In the genomic region with DNA sequence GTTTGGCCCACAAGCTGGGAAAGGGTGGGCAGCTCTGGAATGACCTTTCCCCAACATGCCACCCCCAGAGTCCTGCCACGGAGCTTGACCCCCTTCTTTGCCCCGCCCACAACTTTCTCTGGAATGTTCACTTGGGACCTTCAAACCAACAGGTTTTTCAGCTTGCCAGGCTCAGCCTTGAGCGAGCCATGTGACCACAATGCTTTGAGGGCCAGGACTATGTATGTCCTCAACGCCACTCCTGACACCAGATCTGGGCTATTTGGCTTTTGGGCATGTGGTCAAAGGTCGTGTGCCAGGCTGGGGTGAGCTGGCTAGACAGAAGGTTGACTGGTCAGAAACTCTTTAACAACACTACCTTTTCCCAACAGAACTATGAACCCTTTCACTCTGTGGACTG, we compare ENCODE assay signal across 15 mouse cellular contexts. TPM values are rescaled to one million over a fixed set of nuclear protein-coding genes. Genes with fewer than 3 reads are reported as not detected.
DNase-seq lines count a peak whose midpoint lies in the region; ATAC-seq and TF ChIP-seq lines count a peak whose summit lies in the region.
"Had no signal": no experiment of that assay in that cellular context is flagged by ENCODE, and none has a peak within 500 bp of the region (broad histone marks: within the 10 kb centered on the region; RNA-seq: fewer than 3 reads in every experiment).

No protein-coding gene starts in this region.

- no peaks in the 10 kb centered on the region for H3K27me3 ChIP-seq in liver, postnatal 0 days (ENCODE audit: insufficient read depth, low read length)
- H3K27me3 ChIP-seq in liver, embryonic 11.5 days (replicated peaks; ENCODE audit: control insufficient read depth, insufficient read depth, low read length) = no peaks in the 10 kb centered on the region
- H3K27me3 ChIP-seq in kidney, adult 2 months (replicated peaks; ENCODE audit: control insufficient read depth, insufficient read depth, low read length) = no peaks in the 10 kb centered on the region
- H3K27me3 ChIP-seq in stomach, embryonic 16.5 days (ENCODE audit: control insufficient read depth, insufficient read depth, low read length) = no peaks in the 10 kb centered on the region
- no peaks in the 10 kb centered on the region for H3K27me3 ChIP-seq in neural tube, embryonic 15.5 days (replicated peaks)
- H3K27me3 ChIP-seq: forebrain, embryonic 12.5 days; midbrain, embryonic 15.5 days had no signal

- H3K9me3 ChIP-seq in liver, postnatal 0 days (ENCODE audit: low read length) = no peaks in the 10 kb centered on the region
- no peaks in the 10 kb centered on the region for H3K9me3 ChIP-seq in liver, embryonic 11.5 days (ENCODE audit: control insufficient read depth, low read length)
- no peaks in the 10 kb centered on the region for H3K9me3 ChIP-seq in stomach, embryonic 16.5 days (replicated peaks; ENCODE audit: control insufficient read depth, low read length)
- no peaks in the 10 kb centered on the region for H3K9me3 ChIP-seq in neural tube, embryonic 15.5 days (replicated peaks)
- H3K9me3 ChIP-seq: forebrain, embryonic 12.5 days; midbrain, embryonic 15.5 days had no signal

- no peak for TF ChIP-seq EP300 in liver, postnatal 0 days (IDR thresholded peaks at IDR 0.05; ENCODE audit: low read depth)

- H3K9ac ChIP-seq in liver, postnatal 0 days (replicated peaks) = no peak overlapping the region
- no peak overlapping the region for H3K9ac ChIP-seq in liver, embryonic 11.5 days (ENCODE audit: low read depth, low read length)
- no peak overlapping the region for H3K9ac ChIP-seq in stomach, embryonic 16.5 days (ENCODE audit: low read length)
- no peak overlapping the region for H3K9ac ChIP-seq in neural tube, embryonic 15.5 days (replicated peaks)
- H3K9ac ChIP-seq: forebrain, embryonic 12.5 days; midbrain, embryonic 15.5 days had no signal

- TF ChIP-seq CTCF in liver, postnatal 0 days (IDR thresholded peaks at IDR 0.05; ENCODE audit: low read depth) = no peak
- no peak for TF ChIP-seq CTCF in kidney, adult 2 months (conservative IDR thresholded peaks at IDR 0.05; ENCODE audit: insufficient read depth, insufficient read length, low read depth, low read length)
- TF ChIP-seq CTCF in lung, adult 2 months (IDR thresholded peaks at IDR 0.05; ENCODE audit: insufficient read depth, low read length) = no peak

- no peak overlapping the region for H3K27ac ChIP-seq in liver, postnatal 0 days (ENCODE audit: low read depth)
- no peak overlapping the region for H3K27ac ChIP-seq in liver, embryonic 11.5 days (ENCODE audit: low read depth, low read length)
- H3K27ac ChIP-seq in kidney, adult 2 months (ENCODE audit: insufficient read depth, low read depth, low read length) = peak overlapping the region; percentile 57
- H3K27ac ChIP-seq in stomach, embryonic 16.5 days (ENCODE audit: low read length) = peak overlapping the region; percentile 62
- H3K27ac ChIP-seq in neural tube, embryonic 15.5 days (replicated peaks) = no peak overlapping the region
- H3K27ac ChIP-seq: midbrain, embryonic 15.5 days had no signal

- H3K4me2 ChIP-seq in liver, postnatal 0 days (ENCODE audit: low read depth, low read length) = no peak overlapping the region
- no peak overlapping the region for H3K4me2 ChIP-seq in liver, embryonic 11.5 days
- H3K4me2 ChIP-seq in stomach, embryonic 16.5 days (ENCODE audit: low read depth, low read length) = no peak overlapping the region
- no peak overlapping the region for H3K4me2 ChIP-seq in neural tube, embryonic 15.5 days

- no peak for TF ChIP-seq POLR2A in kidney, adult 2 months (IDR thresholded peaks at IDR 0.05; ENCODE audit: low read depth, low read length)
- TF ChIP-seq POLR2A in lung, adult 2 months (IDR thresholded peaks at IDR 0.05; ENCODE audit: borderline replicate concordance, extremely low read depth, low read depth, low read length) = peak; percentile 29; the same call in 1 of the 2 replicates

- peak; percentile 30 for ATAC-seq in liver, postnatal 0 days
- ATAC-seq in liver, embryonic 11.5 days (replicated peaks; ENCODE audit: low FRiP score) = no peak
- peak; percentile 42; the same call in 1 of the 2 replicates for ATAC-seq in stomach, embryonic 16.5 days (ENCODE audit: insufficient read depth, low FRiP score)
- no peak for ATAC-seq in neural tube, embryonic 15.5 days (ENCODE audit: low FRiP score)

- 61% methylated on average over 5 of the region's 5 CpGs for WGBS in liver, postnatal 0 days (ENCODE audit: insufficient replicate concordance)
- 55% methylated on average over 5 of the region's 5 CpGs for WGBS in liver, embryonic 11.5 days
- WGBS in kidney, adult 2 months = 40% methylated on average over 5 of the region's 5 CpGs
- WGBS in lung, adult 2 months = 54% methylated on average over 5 of the region's 5 CpGs
- WGBS in stomach, embryonic 16.5 days = 54% methylated on average over 5 of the region's 5 CpGs
- 71% methylated on average over 5 of the region's 5 CpGs for WGBS in neural tube, embryonic 15.5 days

- no peak for DNase-seq in liver, postnatal 0 days
- DNase-seq in liver, embryonic 11.5 days (ENCODE audit: low spot score) = no peak
- DNase-seq in kidney, adult 2 months = peak; percentile 91
- DNase-seq in lung, adult 2 months = peak; percentile 61
- DNase-seq in layer of hippocampus, adult 9-11 months = no peak
- DNase-seq in urinary bladder, postnatal 4 days (ENCODE audit: low spot score in 2 of 2) = no peak
- DNase-seq: gastrocnemius, postnatal 14 days; right cerebral cortex, postnatal 14 days; thymus, adult 18-20 months had no signal

- no peaks in the 10 kb centered on the region for H3K4me1 ChIP-seq in liver, postnatal 0 days (ENCODE audit: insufficient read depth)
- no peaks in the 10 kb centered on the region for H3K4me1 ChIP-seq in liver, embryonic 11.5 days (replicated peaks; ENCODE audit: control insufficient read depth, insufficient read depth, low read length)
- H3K4me1 ChIP-seq in kidney, adult 2 months (ENCODE audit: control insufficient read depth, insufficient read depth, low read length) = peaks cover 7% of the 10 kb centered on the region; the same call in 1 of the 2 replicates
- H3K4me1 ChIP-seq in lung, adult 2 months (ENCODE audit: control insufficient read depth, insufficient read depth, low read length) = peaks cover 4% of the 10 kb centered on the region; the same call in 1 of the 2 replicates
- peaks cover 6% of the 10 kb centered on the region; the same call in 1 of the 2 replicates for H3K4me1 ChIP-seq in stomach, embryonic 16.5 days (ENCODE audit: control insufficient read depth, insufficient read depth, low read length)
- peaks cover 9% of the 10 kb centered on the region for H3K4me1 ChIP-seq in neural tube, embryonic 15.5 days

- H3K4me3 ChIP-seq in liver, postnatal 0 days (ENCODE audit: low read depth, low read length) = no peak overlapping the region
- no peak overlapping the region for H3K4me3 ChIP-seq in liver, embryonic 11.5 days (ENCODE audit: low read depth, low read length)
- no peak overlapping the region for H3K4me3 ChIP-seq in kidney, adult 2 months (ENCODE audit: insufficient read depth, low read depth, low read length)
- no peak overlapping the region for H3K4me3 ChIP-seq in lung, adult 2 months (replicated peaks; ENCODE audit: extremely low read depth, low read depth, low read length)
- no peak overlapping the region for H3K4me3 ChIP-seq in stomach, embryonic 16.5 days (replicated peaks; ENCODE audit: low read length)
- no peak overlapping the region for H3K4me3 ChIP-seq in neural tube, embryonic 15.5 days (replicated peaks)
- H3K4me3 ChIP-seq: midbrain, embryonic 15.5 days had no signal

- no peaks in the 10 kb centered on the region for H3K36me3 ChIP-seq in liver, postnatal 0 days (replicated peaks; ENCODE audit: insufficient read depth, low read length)
- H3K36me3 ChIP-seq in liver, embryonic 11.5 days (ENCODE audit: control insufficient read depth, insufficient read depth, low read length) = no peaks in the 10 kb centered on the region
- H3K36me3 ChIP-seq in kidney, adult 2 months (ENCODE audit: control insufficient read depth, insufficient read depth, low read length) = no peaks in the 10 kb centered on the region
- H3K36me3 ChIP-seq in stomach, embryonic 16.5 days (ENCODE audit: control insufficient read depth, insufficient read depth, low read length) = no peaks in the 10 kb centered on the region
- H3K36me3 ChIP-seq in neural tube, embryonic 15.5 days = no peaks in the 10 kb centered on the region
- H3K36me3 ChIP-seq: forebrain, embryonic 12.5 days; midbrain, embryonic 15.5 days had no signal

RNA-seq across cellular contexts. Expression of gene Abhd11, which starts 6.8 kb away (rescaled TPM):
- 47.9 and 49.2 TPM in 2 replicates for polyA plus RNA-seq in liver, postnatal 0 days (2015; fragmentation: Nextera tagmentation; extraction: Ambion mirVana)
- polyA plus RNA-seq in liver, embryonic 11.5 days (2014; fragmentation: Nextera tagmentation; extraction: Ambion mirVana) = 64.9 and 71.1 TPM in 2 replicates
- 111 and 121 TPM in 2 replicates for polyA plus RNA-seq in kidney, adult 2 months (2012; rRNA removed)
- polyA plus RNA-seq in lung, adult 2 months (2012; rRNA removed) = 66.9 and 78.4 TPM in 2 replicates
- 70.7 and 73.9 TPM in 2 replicates for polyA plus RNA-seq in stomach, embryonic 16.5 days (2015; fragmentation: Nextera tagmentation; extraction: Ambion mirVana)
- 73.0 and 77.0 TPM in 2 replicates for polyA plus RNA-seq in neural tube, embryonic 15.5 days (2015; fragmentation: Nextera tagmentation; extraction: Ambion mirVana)

RNA-seq across cellular contexts. Expression of gene Cldn3, which starts 16.1 kb away (rescaled TPM):
- polyA plus RNA-seq in liver, postnatal 0 days (2015; fragmentation: Nextera tagmentation; extraction: Ambion mirVana) = 65.0 and 73.7 TPM in 2 replicates
- polyA plus RNA-seq in liver, embryonic 11.5 days (2014; fragmentation: Nextera tagmentation; extraction: Ambion mirVana) = 2.0 and 2.2 TPM in 2 replicates
- polyA plus RNA-seq in kidney, adult 2 months (2012; rRNA removed) = 26.7 and 36.7 TPM in 2 replicates
- polyA plus RNA-seq in lung, adult 2 months (2012; rRNA removed) = 333 and 552 TPM in 2 replicates
- 83.9 and 89.2 TPM in 2 replicates for polyA plus RNA-seq in stomach, embryonic 16.5 days (2015; fragmentation: Nextera tagmentation; extraction: Ambion mirVana)
- polyA plus RNA-seq in neural tube, embryonic 15.5 days (2015; fragmentation: Nextera tagmentation; extraction: Ambion mirVana) = 0.96 and 16.8 TPM in 2 replicates

RNA-seq across cellular contexts. Expression of gene Stx1a, which starts 21.1 kb away (rescaled TPM):
- polyA plus RNA-seq in liver, postnatal 0 days (2015; fragmentation: Nextera tagmentation; extraction: Ambion mirVana) = 2.3 and 2.5 TPM in 2 replicates
- 6.2 and 6.4 TPM in 2 replicates for polyA plus RNA-seq in liver, embryonic 11.5 days (2014; fragmentation: Nextera tagmentation; extraction: Ambion mirVana)
- polyA plus RNA-seq in kidney, adult 2 months (2012; rRNA removed) = 3.9 and 4.1 TPM in 2 replicates
- 10.6 and 11.7 TPM in 2 replicates for polyA plus RNA-seq in lung, adult 2 months (2012; rRNA removed)
- 12.5 and 14.0 TPM in 2 replicates for polyA plus RNA-seq in stomach, embryonic 16.5 days (2015; fragmentation: Nextera tagmentation; extraction: Ambion mirVana)
- 118 and 141 TPM in 2 replicates for polyA plus RNA-seq in neural tube, embryonic 15.5 days (2015; fragmentation: Nextera tagmentation; extraction: Ambion mirVana)

RNA-seq across cellular contexts. Expression of gene Cldn4, which starts 55.4 kb away (rescaled TPM):
- 0.13 and 0.32 TPM in 2 replicates for polyA plus RNA-seq in liver, postnatal 0 days (2015; fragmentation: Nextera tagmentation; extraction: Ambion mirVana)
- 3.1 and 3.7 TPM in 2 replicates for polyA plus RNA-seq in liver, embryonic 11.5 days (2014; fragmentation: Nextera tagmentation; extraction: Ambion mirVana)
- polyA plus RNA-seq in kidney, adult 2 months (2012; rRNA removed) = 37.5 and 44.1 TPM in 2 replicates
- polyA plus RNA-seq in lung, adult 2 months (2012; rRNA removed) = 9.2 and 18.9 TPM in 2 replicates
- 73.1 and 90.8 TPM in 2 replicates for polyA plus RNA-seq in stomach, embryonic 16.5 days (2015; fragmentation: Nextera tagmentation; extraction: Ambion mirVana)
- polyA plus RNA-seq in neural tube, embryonic 15.5 days (2015; fragmentation: Nextera tagmentation; extraction: Ambion mirVana) = 0.13 and 10.1 TPM in 2 replicates
- polyA plus RNA-seq: hindbrain, embryonic 16.5 days; midbrain, embryonic 15.5 days; neural tube, embryonic 14.5 days had no signal

Comparison
In these comparisons a context has a peak if more than half of its experiments do, and no peak if none do; other contexts are left out.
1. ATAC-seq: peak in liver, postnatal 0 days (single experiment) and stomach, embryonic 16.5 days (single experiment); none in liver, embryonic 11.5 days (single experiment) and neural tube, embryonic 15.5 days (single experiment).
2. DNase-seq: peak in kidney, adult 2 months (single experiment) and lung, adult 2 months (single experiment); none in liver, postnatal 0 days (single experiment), liver, embryonic 11.5 days (single experiment), layer of hippocampus, adult 9-11 months (single experiment) and urinary bladder, postnatal 4 days (0 of 2).
3. H3K27ac ChIP-seq: peak in kidney, adult 2 months (single experiment) and stomach, embryonic 16.5 days (single experiment); none in liver, postnatal 0 days (single experiment), liver, embryonic 11.5 days (single experiment) and neural tube, embryonic 15.5 days (single experiment).